Mouse (Mus musculus) midbrain, embryonic 16.5 days (tissue): Measurements from ENCODE around the gene Tpst1. TPM values are rescaled to one million over a fixed set of nuclear protein-coding genes. Genes with fewer than 3 reads are reported as not detected.

Source experiments
- ATAC-seq: fragments of 200-750 bp; cut with Nextera tagmentation; 2 replicates; pipeline ENCODE4 v1.8.0; 2017; ENCODE audit warnings: moderate TSS enrichment
- H3K27ac ChIP-seq: fragments of 300-500 bp; sonication (generic); 2 replicates; pipeline ENCODE4 v1.5.1; 2014; ENCODE audit warnings: mild to moderate bottlenecking, low read length, mixed read lengths
- H3K27me3 ChIP-seq: fragments of 300-500 bp; sonication (generic); 2 replicates; pipeline ENCODE4 v1.6.1; 2014; ENCODE audit warnings: low read depth, low read length, mixed read lengths; ENCODE audit not compliant: control insufficient read depth, insufficient read depth
- H3K36me3 ChIP-seq: fragments of 300-500 bp; sonication (generic); 2 replicates; pipeline ENCODE4 v1.6.1; 2014; ENCODE audit warnings: mild to moderate bottlenecking, low read length, moderate library complexity, mixed read lengths; ENCODE audit not compliant: control insufficient read depth, insufficient read depth
- H3K4me1 ChIP-seq: fragments of 300-500 bp; sonication (generic); 2 replicates; pipeline ENCODE4 v1.6.1; 2014; ENCODE audit warnings: mild to moderate bottlenecking, low read length, mixed read lengths; ENCODE audit not compliant: control insufficient read depth, insufficient read depth
- H3K4me2 ChIP-seq: fragments of 300-500 bp; sonication (generic); 2 replicates; pipeline ENCODE4 v1.6.1; 2014; ENCODE audit warnings: mild to moderate bottlenecking, low read length, mixed read lengths
- H3K4me3 ChIP-seq: fragments of 300-500 bp; sonication (generic); 2 replicates; pipeline ENCODE4 v1.5.1; 2014; ENCODE audit warnings: low read depth, mild to moderate bottlenecking, low read length, moderate library complexity, mixed read lengths
- H3K9ac ChIP-seq: fragments of 300-500 bp; sonication (generic); 2 replicates; pipeline ENCODE4 v1.6.1; 2014; ENCODE audit warnings: low read depth, low read length, mixed read lengths
- H3K9me3 ChIP-seq: fragments of 300-500 bp; sonication (generic); replicated peaks from 2 replicates; pipeline ENCODE4 v1.6.1; 2014; ENCODE audit warnings: mild to moderate bottlenecking, low read length, mixed read lengths; ENCODE audit not compliant: control insufficient read depth, poor library complexity, severe bottlenecking
- WGBS: fragments of 180-500 bp; shearing (Covaris S2); extraction: QIAGEN DNeasy Blood & Tissue Kit; methylation state at CpG from one replicate; pipeline ENCODE4 v1.1.7; 2014; 5-methylcytosine and 5-hydroxymethylcytosine counted together
- polyA plus RNA-seq: library from polyadenylated mRNA; unstranded; fragments of >200 nt; fragmentation: Nextera tagmentation; extraction: Ambion mirVana; gene quantifications from 2 replicates; pipeline ENCODE4 v1.2.1, GENCODE M21; 2015

Tpst1 gene
- polyA plus RNA-seq, 1 experiment from 2014 or later = 56.8 TPM

DNA sequence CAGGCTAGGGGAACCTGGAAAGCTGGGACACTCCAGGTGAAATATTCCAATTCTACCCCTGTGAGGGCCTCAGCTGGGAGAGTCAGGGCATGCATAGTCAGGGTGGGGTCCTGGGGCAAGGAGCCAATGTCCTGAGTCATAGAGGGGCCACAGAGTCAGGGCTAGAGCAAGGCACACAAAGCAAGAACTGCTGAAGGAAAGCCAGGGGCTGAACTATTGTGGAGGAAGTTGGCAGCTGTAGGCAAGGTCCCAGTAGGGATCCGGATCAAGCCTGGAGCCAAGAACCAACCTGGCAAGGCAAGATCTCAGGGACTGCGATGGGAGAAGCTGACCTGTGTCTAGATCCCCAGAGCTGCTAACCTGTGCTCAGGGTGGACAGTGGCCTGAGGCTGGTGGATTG is 9.4 kb upstream of the Tpst1 start:
- Histone ChIP-seq H3K9ac (no peak overlapping the region), H3K4me2 (no peak overlapping the region), H3K27me3 (no peaks in the 10 kb centered on the region), H3K9me3 (no peaks in the 10 kb centered on the region), H3K27ac (no peak overlapping the region), H3K4me3 (no peak overlapping the region), H3K4me1 (no peaks in the 10 kb centered on the region), H3K36me3 (peaks cover 13% of the 10 kb centered on the region)
- ATAC-seq = no peak
- 84% methylated on average over 2 of the region's 2 CpGs for WGBS

DNA sequence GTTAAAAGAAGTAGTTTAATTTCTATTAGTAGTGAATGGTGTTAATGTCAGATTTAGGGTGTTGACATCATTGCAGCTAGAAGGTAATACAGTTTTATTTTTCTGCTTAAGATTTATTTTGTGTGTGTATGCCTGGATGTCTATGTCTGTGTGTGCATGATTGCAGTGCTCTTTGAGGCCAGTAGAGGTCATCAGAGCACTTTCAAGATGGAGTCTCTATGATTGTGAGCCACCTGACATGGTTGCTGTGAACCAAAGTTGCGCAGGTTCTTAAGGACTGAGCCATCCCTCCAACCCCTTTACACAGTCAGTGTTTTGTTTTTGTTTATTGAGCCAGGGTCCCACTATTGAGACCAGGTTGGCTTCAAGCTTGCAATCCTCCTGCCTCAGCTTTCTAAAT is 7.5 kb upstream of the Tpst1 start:
- H3K36me3 ChIP-seq = peaks cover 6% of the 10 kb centered on the region
- H3K4me3 ChIP-seq = no peak overlapping the region
- H3K9ac ChIP-seq = no peak overlapping the region
- 93% methylated on average over 1 of the region's 1 CpGs for WGBS
- no peaks in the 10 kb centered on the region for H3K9me3 ChIP-seq
- ATAC-seq = no peak
- no peak overlapping the region for H3K4me2 ChIP-seq
- H3K27ac ChIP-seq = no peak overlapping the region
- H3K27me3 ChIP-seq = no peaks in the 10 kb centered on the region
- H3K4me1 ChIP-seq = no peaks in the 10 kb centered on the region

DNA sequence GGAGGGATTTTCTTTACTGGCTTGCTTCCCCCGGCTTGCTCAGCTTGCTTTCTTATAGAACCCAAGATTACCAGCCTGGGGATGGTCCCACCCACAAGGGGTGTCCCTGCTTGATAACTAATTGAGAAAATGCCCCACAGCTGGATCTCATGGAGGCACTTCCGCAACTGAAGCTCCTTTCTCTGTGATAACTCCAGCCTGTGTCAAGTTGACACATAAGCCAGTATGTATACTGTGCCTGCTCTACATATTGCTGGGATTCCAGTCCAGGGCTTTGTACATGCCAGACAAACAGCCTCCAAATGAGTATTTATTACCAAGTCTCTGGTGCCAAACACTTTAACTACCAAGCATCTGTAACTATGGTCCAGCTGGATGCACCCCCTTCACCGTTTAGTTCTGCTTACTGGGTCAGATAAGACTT is 5.3 kb upstream of the Tpst1 start:
- no peaks in the 10 kb centered on the region for H3K27me3 ChIP-seq

DNA sequence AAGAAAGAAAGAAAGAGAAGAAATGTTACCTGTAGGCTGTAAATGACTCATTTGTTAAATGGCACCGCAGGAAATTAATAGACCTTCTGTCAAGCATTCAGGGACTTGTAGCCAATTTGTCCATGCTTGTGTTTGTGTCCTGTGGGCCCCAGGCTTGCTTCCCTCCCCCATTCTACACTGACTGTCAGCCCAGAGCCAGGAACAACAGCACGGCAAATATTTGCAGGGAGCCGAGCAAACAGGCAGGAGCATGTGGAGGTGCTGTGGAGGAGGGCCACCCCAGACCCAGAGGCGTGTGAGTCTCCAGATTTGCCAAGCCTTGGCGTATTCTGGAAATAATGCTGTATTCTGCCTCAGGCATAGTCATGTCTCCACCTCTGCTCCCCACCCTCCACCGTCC is 1.4 kb downstream of the Tpst1 start:
- no peak for ATAC-seq
- Histone ChIP-seq H3K9ac (no peak overlapping the region), H3K36me3 (no peaks in the 10 kb centered on the region), H3K4me2 (no peak overlapping the region), H3K27me3 (no peaks in the 10 kb centered on the region), H3K27ac (no peak overlapping the region), H3K4me3 (no peak overlapping the region), H3K4me1 (peaks cover 3% of the 10 kb centered on the region; the same call in 1 of the 2 replicates), H3K9me3 (no peaks in the 10 kb centered on the region)
- WGBS = 91% methylated on average over 6 of the region's 6 CpGs

More for the DNA sequence above, 5.3 kb upstream of the Tpst1 start:
- no peak for ATAC-seq
- no peaks in the 10 kb centered on the region for H3K9me3 ChIP-seq
- no peak overlapping the region for H3K4me3 ChIP-seq
- no peak overlapping the region for H3K27ac ChIP-seq
- WGBS = 79% methylated on average over 3 of the region's 3 CpGs
- no peak overlapping the region for H3K9ac ChIP-seq
- no peaks in the 10 kb centered on the region for H3K4me1 ChIP-seq
- no peaks in the 10 kb centered on the region for H3K36me3 ChIP-seq
- H3K4me2 ChIP-seq = no peak overlapping the region

DNA sequence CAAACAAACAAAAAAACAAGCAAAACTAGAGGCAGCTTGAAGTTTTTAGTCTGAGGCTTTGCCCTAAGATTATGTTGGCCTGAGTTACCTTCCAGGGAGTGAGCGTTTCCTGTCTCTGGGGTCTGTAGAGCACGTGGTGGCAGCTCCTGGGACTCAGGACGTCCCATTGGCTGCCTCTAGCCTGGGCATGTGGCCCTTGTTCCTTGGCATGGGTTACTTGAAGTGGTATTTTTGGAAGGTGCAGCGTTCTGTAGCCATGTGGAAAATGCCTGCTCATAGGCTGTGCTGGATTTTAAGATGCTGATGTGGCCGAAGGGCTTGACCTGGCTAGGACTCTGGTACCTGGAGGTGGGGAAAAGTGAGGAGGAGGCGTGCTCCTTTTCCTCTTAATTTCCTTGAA is 3.3 kb downstream of the Tpst1 start:
- H3K4me1 ChIP-seq = peaks cover 14% of the 10 kb centered on the region
- ATAC-seq = no peak
- no peak overlapping the region for H3K4me2 ChIP-seq
- no peak overlapping the region for H3K27ac ChIP-seq
- no peak overlapping the region for H3K4me3 ChIP-seq
- H3K9ac ChIP-seq = no peak overlapping the region
- 60% methylated on average over 6 of the region's 6 CpGs for WGBS
- no peaks in the 10 kb centered on the region for H3K9me3 ChIP-seq
- H3K36me3 ChIP-seq = no peaks in the 10 kb centered on the region
- H3K27me3 ChIP-seq = no peaks in the 10 kb centered on the region

DNA sequence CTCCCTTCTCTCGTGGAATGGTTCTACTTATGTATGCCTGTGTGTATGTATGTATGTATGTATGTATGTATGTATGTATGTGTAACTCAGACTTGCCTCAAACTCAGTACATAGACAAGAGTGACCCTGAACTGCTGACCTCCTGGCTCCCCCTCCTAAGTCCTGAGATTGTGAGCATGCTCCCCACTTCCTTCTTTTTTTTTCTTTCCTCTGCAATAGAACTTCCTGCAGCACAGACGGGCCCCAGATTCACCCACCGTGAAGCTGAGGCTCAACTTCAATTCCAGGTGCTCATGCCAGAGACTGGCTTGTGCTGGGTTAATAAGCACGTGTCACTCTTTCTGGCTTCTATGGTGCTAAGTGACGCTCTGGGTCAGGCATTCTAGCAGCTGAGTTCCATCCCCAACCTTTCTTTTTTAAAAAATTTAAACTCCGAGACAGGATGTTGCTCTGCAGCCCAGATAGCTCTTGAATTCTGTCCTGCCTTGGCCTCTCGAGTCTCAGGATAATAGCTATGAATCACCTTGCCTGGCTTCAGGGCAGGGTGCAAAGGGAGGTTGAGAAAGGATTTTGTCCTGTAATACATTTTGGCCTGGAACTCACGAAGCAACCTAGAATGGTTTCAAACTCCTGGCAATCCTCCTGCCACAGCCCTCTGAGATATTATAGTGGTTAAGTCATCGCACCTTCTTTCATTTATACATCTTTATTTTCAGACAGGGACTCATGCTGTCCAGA is 5.1 kb downstream of the Tpst1 start:
- Histone ChIP-seq H3K9me3 (no peaks in the 10 kb centered on the region), H3K27me3 (no peaks in the 10 kb centered on the region), H3K9ac (no peak overlapping the region; the same call in 1 of the 2 replicates), H3K4me3 (no peak overlapping the region), H3K27ac (peak overlapping the region; percentile 85), H3K4me1 (peaks cover 14% of the 10 kb centered on the region), H3K4me2 (peak overlapping the region; percentile 83; the same call in 1 of the 2 replicates), H3K36me3 (no peaks in the 10 kb centered on the region)
- 77% methylated on average over 9 of the region's 9 CpGs for WGBS
- ATAC-seq = no peak

DNA sequence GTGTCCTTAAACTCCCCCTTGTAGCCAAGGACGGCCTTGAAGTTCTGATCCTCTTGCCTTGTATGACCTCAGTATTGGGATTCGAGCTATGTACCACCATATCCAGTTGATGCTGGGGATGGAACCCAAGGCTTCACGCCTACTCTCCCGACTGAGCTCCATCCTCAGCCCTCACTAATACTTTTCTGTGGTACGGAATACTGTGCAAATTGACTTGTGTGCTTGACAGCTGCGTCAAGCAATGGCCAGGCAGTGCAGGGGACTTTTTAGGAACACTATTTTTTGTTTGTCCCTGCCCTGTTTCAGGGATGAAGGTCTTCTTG is 5.7 kb downstream of the Tpst1 start:
- peaks cover 14% of the 10 kb centered on the region for H3K4me1 ChIP-seq
- 32% methylated on average over 6 of the region's 6 CpGs for WGBS
- H3K4me3 ChIP-seq = peak overlapping the region; percentile 91
- ATAC-seq = peak; percentile 54
- peak overlapping the region; percentile 92 for H3K9ac ChIP-seq
- H3K27me3 ChIP-seq = no peaks in the 10 kb centered on the region
- peak overlapping the region; percentile 85 for H3K27ac ChIP-seq
- H3K9me3 ChIP-seq = no peaks in the 10 kb centered on the region
- H3K36me3 ChIP-seq = no peaks in the 10 kb centered on the region
- peak overlapping the region; percentile 83 for H3K4me2 ChIP-seq

DNA sequence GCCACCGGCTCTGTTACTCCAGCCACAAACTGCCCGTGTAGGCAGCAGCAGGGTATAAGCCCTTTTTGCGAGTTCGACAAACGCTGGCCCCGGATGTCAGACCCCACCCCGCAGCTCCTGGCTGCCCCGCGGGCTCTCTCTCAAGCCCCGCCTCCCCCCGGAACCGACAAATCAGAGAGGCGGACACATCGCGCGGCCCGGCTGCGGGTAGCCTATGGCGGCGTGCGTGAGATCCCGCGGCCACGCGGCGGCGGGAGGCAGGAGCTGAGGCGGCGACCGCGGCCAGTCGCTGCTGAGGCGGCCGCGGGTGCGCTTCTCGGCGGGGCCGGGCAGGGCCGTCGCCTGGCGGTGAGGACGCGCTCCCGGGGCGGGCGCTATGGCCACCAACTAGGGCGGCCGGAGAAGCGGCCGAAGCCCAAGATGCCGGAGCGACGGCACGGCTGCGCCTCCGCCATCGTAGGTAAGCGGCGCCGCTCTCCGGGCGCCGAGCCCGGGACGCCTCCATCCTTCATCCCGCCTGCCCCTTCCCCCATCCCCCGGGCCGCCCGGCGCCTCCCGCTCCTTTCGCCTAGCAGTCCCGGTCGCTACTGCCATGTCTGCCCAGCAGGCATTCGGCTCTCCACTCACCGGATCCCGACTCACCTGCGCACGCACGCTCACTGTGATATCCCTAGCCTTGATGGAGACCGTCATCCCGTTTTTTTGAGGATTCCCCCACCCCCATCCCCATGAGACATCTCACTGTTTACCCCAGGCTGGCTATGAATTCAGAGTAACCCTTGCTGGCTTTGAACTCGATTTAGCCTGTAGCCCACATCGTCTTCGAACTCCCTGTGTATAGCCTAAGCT is 6.3 kb downstream of the Tpst1 start:
- Histone ChIP-seq H3K4me3 (peak overlapping the region; percentile 91), H3K9me3 (no peaks in the 10 kb centered on the region), H3K27ac (peak overlapping the region; percentile 85), H3K4me1 (peaks cover 14% of the 10 kb centered on the region), H3K36me3 (no peaks in the 10 kb centered on the region), H3K4me2 (peak overlapping the region; percentile 83), H3K27me3 (no peaks in the 10 kb centered on the region), H3K9ac (peak overlapping the region; percentile 92)
- WGBS = 1% methylated on average over 62 of the region's 86 CpGs
- ATAC-seq = peak; percentile 98
